Mouse (Mus musculus) ES-E14 (cell line): ENCODE data around the gene Ttc34.

ENCODE experiments used
- HCFC1 ChIP-seq: IDR thresholded peaks from 2 replicates; pipeline ENCODE4 v1.6.1; 2012; ENCODE audit warnings: low read length, inconsistent platforms, borderline replicate concordance; ENCODE audit not compliant: insufficient read depth
- MAFK ChIP-seq: IDR thresholded peaks from 2 replicates; pipeline ENCODE4 v1.6.1; 2014; ENCODE audit warnings: mild to moderate bottlenecking, low read depth, low read length, inconsistent platforms; ENCODE audit not compliant: insufficient read depth

DNA sequence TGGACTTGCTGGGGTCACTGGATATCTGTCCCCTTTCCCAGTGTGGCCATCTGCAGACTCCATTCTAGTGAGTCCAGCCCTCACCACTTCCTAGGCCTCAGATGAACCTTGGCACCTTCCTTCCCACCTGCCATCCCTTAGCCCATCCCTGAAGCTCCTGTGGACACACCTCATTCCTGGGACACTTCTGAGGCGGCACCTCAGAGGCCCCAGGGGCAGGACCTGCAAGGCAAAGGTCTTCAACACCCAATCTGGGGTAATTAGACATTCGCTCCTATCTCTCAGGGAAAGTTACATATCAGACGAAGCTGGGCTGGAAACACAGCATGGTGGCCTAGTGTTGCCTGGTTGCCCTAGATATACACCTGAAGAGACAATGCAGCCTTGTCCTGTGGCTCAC, 77.4 kb downstream of the Ttc34 start:
- TF ChIP-seq HCFC1 (no peak), MAFK (no peak)
